Mouse (Mus musculus): ENCODE results near the gene Gm28360.
"Not testable (repeated sequence)": the region's sequence is repeated elsewhere in the genome, so short reads cannot be mapped to it uniquely, and the experiment has no call there.

DNA sequence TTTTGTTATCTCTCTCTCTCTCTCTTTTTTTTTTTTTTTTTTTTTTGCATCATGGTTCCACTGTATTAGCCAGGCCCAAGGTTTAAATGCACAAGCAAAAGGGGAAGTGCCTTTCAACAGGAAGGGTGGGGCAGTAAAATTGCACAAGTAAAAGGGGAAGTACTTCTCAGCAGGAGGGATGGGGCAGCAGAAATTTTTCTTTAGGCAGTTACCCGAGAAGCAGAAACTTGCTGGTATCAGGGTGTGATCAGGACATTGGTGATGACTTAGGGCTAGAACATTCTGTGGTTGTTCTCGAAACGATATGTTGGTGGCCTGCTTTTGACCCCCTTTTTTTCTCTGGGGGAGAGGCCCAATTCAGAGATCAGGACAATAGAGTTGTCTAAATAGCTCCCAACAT is 21.8 kb downstream of the Gm28360 start:
- not testable (repeated sequence) for TF ChIP-seq CTCF, EP300 (IDR thresholded peaks at IDR 0.05; ENCODE audit: low read depth)

Data from heart, postnatal 0 days (tissue).